Mouse (Mus musculus): ENCODE measurements around the gene Mboat2.

The Mboat2 gene

GRCm38 (mm10) chr12:25010416-25010815 lies 179.7 kb downstream of the Mboat2 start:
- DNase-seq (ENCODE audit: low read depth, low spot score), result no peak

- no peak for DNase-seq (ENCODE audit: low read depth, low spot score)
Measured at GRCm38 (mm10) chr12:25011733-25012367, 181.2 kb downstream of the Mboat2 start.

GRCm38 (mm10) chr12:25012555-25013540 lies 182.2 kb downstream of the Mboat2 start:
- DNase-seq (ENCODE audit: low read depth, low spot score), result no peak
